Mouse (Mus musculus) cerebellum, postnatal 36 days (tissue): ENCODE data around the gene Snapc1.
A peak's percentile ranks its signal among the peaks of the same experiment; 100 is the strongest.

Experiments used
- DNase-seq, 2 experiments: peaks; one replicate each; pipeline ENCODE4 v3.0.0; 2021 to 2022; ENCODE audit warnings: mixed read lengths in 2 of 2

The Snapc1 gene

DNA sequence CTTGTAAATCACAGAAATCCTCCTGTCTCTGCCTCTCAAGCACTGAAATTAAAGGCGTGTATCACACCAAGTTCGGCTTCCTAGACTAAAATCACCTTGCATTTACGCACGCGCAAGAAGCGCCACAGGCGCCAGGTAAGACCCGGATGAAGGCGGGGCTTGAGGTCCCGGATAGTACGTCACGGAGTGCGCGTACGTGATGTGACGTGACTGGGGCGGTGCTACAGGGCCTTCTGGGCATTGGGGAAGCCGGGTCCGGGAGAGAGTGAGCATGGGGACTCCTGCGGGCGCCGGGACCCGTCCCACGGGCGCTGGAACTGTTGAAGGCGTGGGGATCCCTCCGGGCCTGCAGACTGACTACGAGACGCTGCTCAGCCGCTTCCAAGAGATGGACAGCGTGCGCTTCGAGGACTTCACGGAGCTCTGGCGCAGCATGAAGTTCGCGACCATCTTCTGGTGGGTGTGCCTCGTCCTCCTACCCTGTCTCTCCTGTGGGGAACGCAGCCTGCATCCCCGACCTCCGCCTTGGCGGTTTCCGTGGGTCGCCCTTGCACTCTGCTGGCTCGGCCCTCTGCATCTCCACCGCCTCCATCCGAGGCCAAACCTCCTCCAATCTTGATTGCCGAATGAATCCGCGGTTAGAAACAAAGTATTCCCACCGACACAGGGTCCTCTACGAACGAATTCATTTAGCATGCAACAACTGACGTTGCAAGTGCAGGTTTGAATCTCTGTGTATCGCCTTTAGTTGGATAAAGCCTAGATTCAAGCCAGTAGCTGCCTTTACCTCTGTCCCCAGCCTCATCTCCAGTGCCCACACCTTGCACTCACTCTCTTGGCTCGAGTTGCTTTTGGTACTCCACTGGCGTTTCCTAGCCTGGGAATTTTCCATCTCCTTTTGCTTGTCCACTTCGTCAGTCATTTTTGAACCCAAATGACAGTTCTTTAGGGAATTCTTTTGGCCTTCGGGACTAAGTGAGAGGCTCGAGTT, at the start of gene Snapc1:
TSS of gene Snapc1 (plus strand) at position 191 of the 991 bp plus-strand sequence.
- DNase-seq = peak; percentile 97 to 99

DNA sequence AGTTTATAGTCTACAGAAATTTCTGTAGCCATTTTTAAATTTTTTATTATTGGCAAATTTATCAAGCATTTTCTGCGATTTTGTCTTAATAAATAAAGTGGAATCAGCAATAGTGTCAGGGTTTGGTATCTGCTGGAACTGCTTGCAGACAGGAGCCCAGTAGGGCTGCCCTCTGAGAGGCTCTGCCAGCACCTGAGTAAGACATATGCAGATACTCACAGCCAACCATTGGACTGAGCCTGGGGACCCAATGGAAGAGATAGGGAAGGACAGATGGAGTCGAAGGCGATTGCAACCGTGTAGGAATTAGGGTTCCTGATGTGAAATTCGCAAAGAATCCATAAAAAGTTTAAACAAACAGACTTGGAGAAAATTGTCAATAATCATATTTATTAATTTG, 45.8 kb upstream of the Snapc1 start:
- DNase-seq = peak; percentile 41 to 42

DNA sequence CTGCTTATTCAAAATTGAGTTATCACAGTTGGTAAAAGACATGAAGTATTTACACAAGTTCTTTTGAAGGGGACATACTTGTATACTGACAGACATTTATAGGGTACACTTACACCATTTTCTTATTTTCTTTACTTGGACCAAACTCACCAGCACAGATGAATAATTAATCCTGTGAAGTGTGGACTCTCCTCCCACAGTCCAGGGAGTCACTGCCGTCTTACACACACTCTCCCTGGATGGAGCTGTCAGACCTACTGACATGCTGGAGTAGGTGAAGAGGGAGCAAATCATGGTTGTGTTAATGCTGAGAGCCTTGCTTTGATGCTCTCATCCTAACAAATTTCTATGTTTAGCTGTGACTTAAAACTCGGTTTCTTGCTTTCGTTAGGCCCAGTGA, 34.0 kb upstream of the Snapc1 start:
- DNase-seq = no peak

- peak; percentile 36 to 40 for DNase-seq
Measured at GRCm38 (mm10) chr12:73931274-73931673, 33.0 kb upstream of the Snapc1 start.

DNA sequence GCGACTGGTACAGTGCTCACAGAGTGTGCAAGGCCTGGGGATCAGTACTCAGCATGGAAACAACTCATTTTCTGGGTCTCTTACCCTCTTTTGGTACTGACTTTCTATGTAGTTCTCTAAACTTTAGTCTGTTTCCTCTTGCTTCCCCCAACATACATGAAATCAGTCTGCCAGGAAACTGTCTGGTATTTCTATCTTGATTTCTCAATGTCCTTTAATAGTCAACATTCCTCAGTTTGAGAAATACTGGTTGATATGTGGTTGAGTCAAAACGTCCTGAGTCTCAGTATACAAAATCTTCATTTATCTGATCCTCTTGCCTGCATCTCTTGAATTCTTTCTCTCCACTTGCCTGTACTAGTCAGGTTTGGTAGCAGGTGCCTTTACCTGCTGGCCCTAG, 29.8 kb upstream of the Snapc1 start:
- no peak for DNase-seq

DNA sequence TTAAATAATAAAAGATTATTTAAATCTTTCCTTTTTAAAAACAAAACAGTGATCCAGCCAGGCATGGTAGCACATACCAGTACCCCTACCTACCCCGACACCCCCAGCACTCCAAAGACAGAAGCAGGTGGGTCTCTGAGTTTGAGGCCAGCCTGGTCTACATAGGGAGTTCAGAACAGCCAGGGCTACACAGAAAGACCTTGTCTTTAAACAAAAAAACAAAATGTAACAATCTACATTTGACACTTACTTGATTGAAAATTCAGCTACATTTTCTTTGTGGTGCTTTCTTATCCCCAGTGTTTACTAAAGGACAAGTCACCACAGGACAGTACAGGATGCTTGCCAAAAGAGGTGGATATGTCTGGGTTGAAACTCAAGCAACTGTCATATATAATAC, 26.9 kb upstream of the Snapc1 start, which contains the start of gene Gm49321:
TSS of gene Gm49321 (plus strand) at position 301 of the 400 bp plus-strand sequence.
- no peak for DNase-seq

GRCm38 (mm10) chr12:73939542-73939941, 24.7 kb upstream of the Snapc1 start:
- DNase-seq = no peak

- no peak for DNase-seq
Measured at GRCm38 (mm10) chr12:73948415-73948814, 15.9 kb upstream of the Snapc1 start.

DNA sequence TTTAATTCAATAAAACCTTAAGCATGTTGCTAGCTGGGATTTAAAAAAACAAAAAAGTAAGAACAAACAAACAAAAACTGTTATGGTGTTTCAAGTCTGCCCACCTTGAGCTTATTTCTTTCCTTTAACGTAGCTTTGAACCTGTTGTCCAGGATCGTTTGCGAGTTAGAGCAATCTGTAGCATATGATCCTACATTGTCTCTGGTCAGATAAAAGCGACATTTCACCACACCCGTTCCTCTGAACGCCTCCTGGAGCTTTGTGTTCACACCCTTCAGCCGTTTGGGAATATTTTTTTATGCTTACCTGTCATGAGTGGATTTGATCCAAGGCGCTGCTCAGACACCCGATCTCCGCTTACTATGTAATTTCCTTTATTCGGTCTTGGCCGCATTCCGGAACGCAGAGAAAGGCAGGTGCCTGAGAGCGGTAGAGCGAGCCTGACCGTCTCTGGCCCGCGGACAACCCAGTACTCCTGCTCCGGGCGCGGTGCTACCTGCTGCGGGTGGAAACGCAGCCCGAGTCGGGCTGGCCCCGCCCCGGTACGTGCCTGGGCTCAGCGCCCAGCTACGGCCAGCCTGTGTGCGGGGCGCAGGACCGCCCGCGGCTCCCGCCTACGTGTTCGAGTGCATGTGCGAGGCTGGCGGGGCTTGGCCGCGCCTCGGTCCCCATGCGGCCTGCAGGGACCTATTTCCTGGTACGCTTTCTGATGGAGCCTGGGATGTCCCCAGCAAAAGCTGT, 14.8 kb upstream of the Snapc1 start:
- DNase-seq = peak; percentile 85 to 87

DNA sequence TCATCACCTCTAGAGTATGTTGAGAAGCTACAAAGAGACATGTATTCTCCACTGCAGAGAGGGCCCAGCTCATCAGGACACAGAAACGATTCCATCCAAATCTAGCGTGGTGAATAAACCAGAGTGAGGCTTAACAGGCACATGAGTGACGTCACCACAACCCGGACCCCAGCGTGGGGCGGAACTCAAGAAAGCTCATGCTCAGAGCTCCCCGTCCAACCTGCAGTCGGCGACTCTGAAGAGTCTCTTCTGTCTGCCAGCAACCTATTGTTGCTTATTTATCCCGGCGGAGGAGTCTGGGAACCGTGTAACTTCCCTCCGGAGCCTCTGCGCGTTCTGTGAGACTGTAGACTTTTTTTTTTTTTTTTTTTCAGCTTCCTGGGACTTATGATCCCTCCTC, 11.4 kb upstream of the Snapc1 start:
- peak; percentile 38 to 40 for DNase-seq

- DNase-seq = no peak
Measured at GRCm38 (mm10) chr12:73953420-73954186, 10.7 kb upstream of the Snapc1 start.

- DNase-seq = peak in 1 of 2 experiments; percentile 19
Measured at GRCm38 (mm10) chr12:73954785-73955184, 9.5 kb upstream of the Snapc1 start.

GRCm38 (mm10) chr12:73957676-73958075, 6.6 kb upstream of the Snapc1 start:
- DNase-seq = no peak

GRCm38 (mm10) chr12:73958830-73959229, 5.5 kb upstream of the Snapc1 start:
- no peak for DNase-seq

- no peak for DNase-seq
Measured at GRCm38 (mm10) chr12:73969142-73969541, 4.9 kb downstream of the Snapc1 start.

DNA sequence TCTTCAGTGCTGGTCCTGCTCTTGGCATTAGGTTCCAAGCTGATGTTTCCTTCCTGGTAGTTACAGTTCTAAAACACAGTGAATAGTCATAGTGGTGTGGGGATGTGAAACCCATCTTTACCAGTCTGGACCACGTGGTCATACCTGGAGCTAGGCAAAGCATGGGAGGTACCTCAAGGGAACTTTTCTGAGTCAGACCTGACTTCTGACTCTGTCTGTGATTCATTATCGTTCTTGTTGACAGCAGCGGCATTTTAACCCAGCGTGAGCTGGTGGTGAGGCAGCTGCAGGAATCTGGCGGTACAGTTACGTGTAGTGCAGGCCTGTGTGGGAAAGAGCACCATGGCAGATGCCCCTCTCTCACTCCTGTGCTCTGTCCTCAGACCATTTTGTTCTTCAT, 10.3 kb downstream of the Snapc1 start:
- DNase-seq = no peak

DNA sequence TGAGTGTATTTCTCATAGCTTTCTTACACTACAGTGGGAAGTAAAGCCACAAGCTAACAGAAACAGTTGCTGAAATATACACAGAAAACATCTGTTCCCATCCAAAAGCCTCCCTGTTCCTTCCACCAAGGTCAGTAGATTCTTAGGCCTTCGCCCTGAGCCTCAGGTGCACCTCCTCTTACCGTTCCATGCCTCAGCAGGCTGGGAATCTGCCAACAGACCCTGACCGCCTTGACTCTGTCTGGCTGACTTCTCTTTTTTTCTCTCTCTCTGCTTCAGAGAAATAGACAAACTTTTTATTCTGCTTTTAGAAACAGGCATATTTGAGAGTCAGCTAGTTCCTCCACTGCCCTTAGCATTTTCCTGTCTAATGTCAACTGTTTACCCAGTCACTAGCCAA, 13.9 kb downstream of the Snapc1 start:
- DNase-seq = no peak

DNA sequence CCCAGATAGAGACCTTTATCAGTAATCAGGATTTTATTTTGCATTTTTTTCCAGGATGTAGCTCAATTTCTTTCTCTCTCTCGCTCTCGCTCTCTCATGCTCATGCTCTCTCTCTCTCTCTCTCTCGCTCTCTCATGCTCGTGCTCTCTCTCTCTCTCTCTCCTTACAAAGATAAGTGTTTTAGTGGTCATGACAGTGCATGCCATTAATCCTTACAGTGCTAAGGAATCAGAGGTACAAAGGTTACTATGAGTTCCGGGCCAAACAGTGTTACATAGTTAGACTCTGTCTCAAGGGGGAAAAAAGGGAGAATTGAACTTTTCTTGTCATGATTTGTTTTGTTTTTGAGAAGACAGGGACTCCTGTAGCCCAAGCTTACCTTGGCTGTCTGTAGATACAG, 15.4 kb downstream of the Snapc1 start:
- DNase-seq = no peak

GRCm38 (mm10) chr12:73982533-73982932, 18.3 kb downstream of the Snapc1 start:
- DNase-seq = peak; percentile 78 to 84

DNA sequence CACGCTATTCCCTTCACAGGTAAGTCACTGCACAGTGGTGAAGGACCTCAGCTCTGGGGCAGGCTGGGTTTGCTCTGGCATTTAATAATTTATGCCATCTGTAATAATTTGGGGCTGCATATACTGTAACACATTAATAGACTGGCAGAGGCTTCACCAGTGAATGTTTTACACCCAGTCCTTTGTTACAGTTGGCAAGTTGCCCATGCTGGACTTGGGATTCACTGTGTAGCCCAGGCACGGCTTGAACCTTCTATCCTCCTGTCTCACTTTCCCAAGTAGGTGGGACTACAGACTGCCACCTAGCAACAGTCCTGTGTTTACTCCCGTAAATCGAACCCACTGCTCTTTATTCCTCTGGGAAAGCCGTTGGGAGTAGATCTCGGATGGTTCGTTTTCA, 22.0 kb downstream of the Snapc1 start:
- no peak for DNase-seq

DNA sequence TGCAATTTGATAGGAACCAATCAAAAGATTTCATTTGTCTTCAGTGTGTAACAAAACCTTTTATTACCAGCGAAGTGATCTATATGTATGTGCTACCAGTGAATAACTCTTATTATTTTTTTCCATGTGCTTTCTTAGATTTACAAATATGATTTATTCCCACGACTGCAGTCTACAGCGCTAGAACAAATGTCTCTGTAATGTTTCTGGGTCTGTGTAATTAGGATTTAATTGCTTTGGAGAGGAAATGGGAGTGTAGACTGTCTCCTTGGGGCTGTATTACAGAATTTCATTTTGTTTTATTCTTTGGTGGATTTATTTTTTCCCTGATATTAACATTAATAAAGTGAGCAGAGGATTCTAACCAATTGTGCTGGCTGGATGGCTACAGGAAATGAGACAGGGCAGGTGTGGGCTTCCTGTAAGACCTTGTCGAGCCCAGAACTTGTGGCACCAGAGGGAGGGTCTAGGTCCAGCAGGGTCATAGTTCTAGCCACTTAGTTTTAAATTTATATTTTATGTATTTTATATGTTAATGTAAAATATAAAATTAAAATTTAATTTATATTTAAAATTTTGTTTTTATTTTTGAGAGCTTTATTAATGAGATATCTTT, 24.2 kb downstream of the Snapc1 start:
- DNase-seq = no peak

GRCm38 (mm10) chr12:73989594-73989993, 25.3 kb downstream of the Snapc1 start:
- DNase-seq = peak; percentile 37 to 47
